Mouse (Mus musculus) granulocyte monocyte progenitor cell, adult 5-6 weeks (primary cell): ENCODE data around the gene Ap3d1. TPM values are rescaled to one million over a fixed set of nuclear protein-coding genes. Genes with fewer than 3 reads are reported as not detected.
A peak's percentile ranks its signal among the peaks of the same experiment; 100 is the strongest.

Source experiments
- ATAC-seq: replicated peaks from 2 replicates; pipeline ENCODE4 v1.8.0; 2016; ENCODE audit warnings: mild to moderate bottlenecking, moderate TSS enrichment, inconsistent platforms; ENCODE audit not compliant: poor library complexity, severe bottlenecking
- total RNA-seq, 2 experiments: library from RNA; stranded (forward) in 1 of 2; stranded (reverse) in 1 of 2; fragments of 200-712, 200-1000 nt in 1 of 2; fragments of >200 nt in 1 of 2; fragmentation: Nextera tagmentation in 1 of 2; gene quantifications; 2 replicates each; pipeline ENCODE4 v1.2.3; 2014 to 2017

Gene Ap3d1
- total RNA-seq, 2 experiments from 2014 or later, result 42.2 to 43.2 TPM

- ATAC-seq, result peak; percentile 43
Measured at GRCm38 (mm10) chr10:80692249-80693165, 49.6 kb downstream of the Ap3d1 start.

GRCm38 (mm10) chr10:80687850-80688249 lies 54.2 kb downstream of the Ap3d1 start:
- peak; percentile 49 for ATAC-seq

DNA sequence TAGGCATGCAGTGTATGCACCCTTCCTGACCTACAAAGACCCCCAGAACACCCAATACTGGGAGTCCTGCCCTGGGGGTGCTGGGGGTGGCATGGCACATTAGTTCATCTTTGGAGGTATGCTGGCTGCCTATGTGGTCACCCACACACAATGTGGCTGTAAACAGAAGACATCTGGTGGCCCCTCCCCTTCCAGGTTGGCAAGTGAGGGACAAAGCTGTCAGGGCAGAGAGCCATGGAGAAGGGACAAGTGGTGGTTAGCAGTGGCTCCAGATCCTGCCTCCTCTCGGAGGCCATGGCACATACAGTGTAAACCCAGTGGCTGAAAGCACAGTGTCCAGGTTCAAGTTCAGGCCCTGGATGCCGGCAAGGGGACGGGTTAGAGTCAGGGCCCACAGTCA lies 55.4 kb downstream of the Ap3d1 start:
- no peak for ATAC-seq

DNA sequence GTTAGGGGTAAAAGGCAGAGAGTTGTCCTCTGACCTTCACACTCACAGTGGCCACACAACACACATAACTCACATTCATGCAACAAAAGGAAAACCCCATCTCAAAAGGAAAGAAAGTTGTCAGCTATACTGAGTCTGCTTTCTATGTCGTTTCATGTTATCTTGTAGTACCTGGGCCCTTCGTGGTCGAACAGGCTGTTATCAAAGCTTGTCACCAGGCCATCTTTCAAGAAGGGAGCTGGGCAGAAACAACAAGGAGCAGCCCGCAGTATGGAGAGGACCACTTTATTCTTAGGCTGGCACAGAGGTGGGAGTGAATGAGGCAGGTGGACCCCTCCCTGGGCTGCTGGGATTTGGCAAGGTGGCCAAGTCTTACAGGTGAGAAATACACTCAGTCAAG lies 57.1 kb downstream of the Ap3d1 start:
- ATAC-seq, result no peak

DNA sequence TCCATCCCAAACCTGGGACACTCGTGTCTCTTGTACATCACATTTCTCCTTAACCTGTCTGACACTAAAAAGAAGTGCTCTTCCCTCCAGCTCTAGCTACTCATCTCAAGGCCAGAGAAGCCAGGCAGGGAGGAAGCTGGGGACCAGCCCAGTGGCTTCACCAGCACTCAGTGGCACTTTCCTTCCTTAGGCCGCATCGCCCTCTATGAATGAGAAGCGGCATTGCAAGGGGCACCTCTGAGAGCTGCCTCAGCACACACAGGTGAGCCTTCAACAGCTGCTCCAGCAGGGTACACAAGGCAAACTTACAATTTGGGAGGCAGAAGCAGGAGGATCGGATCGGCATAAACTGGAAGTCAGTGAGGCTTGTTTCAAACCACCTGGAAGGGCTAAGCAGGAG lies 57.9 kb downstream of the Ap3d1 start:
- ATAC-seq, result peak; percentile 65

DNA sequence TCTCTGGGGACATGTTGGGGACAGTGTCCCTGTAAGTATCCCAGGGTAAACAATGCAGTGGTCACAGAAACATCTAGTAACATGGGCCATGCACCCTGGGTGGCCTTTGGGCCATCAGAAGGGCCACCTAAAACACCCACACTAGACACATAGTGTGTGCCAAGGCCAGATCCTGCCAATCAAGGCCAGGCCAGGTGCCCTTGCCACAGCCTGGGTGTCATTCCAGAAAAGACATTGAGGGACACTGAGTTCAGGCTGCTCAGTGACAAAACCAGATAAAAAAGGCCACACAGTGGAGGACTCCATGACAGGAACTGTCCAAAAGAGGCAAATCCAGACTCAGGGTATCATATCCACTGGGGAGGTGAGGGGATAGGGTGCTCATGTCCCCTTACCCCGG lies 58.4 kb downstream of the Ap3d1 start:
- no peak for ATAC-seq

GRCm38 (mm10) chr10:80682003-80682402 lies 60.1 kb downstream of the Ap3d1 start:
- ATAC-seq, result no peak

GRCm38 (mm10) chr10:80680260-80680696 lies 61.8 kb downstream of the Ap3d1 start:
- ATAC-seq, result no peak

GRCm38 (mm10) chr10:80679556-80680259 lies 62.4 kb downstream of the Ap3d1 start:
- no peak for ATAC-seq

DNA sequence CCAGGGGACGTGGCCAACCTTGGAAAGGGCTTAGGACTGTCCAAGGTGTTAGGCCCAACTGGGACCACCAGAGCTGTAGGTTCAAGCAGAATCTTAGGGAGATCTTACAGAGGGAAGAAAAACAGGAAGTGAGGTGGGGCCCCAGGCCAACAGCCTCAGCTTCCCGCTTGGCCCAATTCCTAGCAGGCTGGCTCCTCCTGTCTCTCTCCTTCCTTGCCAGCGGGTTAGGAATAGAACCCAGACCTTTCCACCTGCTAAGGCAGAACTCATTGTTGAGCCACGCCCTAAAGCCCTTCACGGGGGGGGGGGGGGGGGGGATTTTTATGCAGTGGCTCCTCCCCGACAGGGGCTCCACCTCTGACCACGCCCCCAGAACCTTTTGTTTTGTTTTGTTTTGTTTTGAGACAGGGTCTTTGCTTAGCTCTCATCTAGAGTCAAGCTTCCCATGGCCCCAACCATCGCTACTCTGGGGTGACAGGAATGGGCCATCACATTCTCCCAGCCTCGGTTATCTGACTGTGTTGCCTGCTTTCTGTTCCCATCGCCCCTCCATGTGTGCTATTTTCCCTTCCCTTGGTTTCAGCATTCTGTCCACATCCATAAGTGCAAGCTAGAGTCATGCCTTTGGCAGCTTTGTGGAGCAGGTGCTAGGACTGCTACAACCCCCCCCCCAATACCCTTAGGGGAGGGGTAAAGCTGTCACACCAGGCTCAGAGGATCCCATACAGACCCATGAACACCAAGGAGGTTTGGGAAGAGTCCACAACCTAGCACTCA lies 63.3 kb downstream of the Ap3d1 start:
- peak; percentile 4 for ATAC-seq

GRCm38 (mm10) chr10:80677942-80678436 lies 64.1 kb downstream of the Ap3d1 start, which contains the start of gene Mknk2:
TSS of gene Mknk2 (minus strand) at chr10:80678112.
- ATAC-seq, result peak; percentile 58

GRCm38 (mm10) chr10:80677128-80677875 lies 64.8 kb downstream of the Ap3d1 start:
- ATAC-seq, result no peak

- peak; percentile 57 for ATAC-seq
Measured at GRCm38 (mm10) chr10:80676198-80676928, 65.7 kb downstream of the Ap3d1 start.

GRCm38 (mm10) chr10:80675405-80676197 lies 66.5 kb downstream of the Ap3d1 start:
- peak; percentile 1 for ATAC-seq

DNA sequence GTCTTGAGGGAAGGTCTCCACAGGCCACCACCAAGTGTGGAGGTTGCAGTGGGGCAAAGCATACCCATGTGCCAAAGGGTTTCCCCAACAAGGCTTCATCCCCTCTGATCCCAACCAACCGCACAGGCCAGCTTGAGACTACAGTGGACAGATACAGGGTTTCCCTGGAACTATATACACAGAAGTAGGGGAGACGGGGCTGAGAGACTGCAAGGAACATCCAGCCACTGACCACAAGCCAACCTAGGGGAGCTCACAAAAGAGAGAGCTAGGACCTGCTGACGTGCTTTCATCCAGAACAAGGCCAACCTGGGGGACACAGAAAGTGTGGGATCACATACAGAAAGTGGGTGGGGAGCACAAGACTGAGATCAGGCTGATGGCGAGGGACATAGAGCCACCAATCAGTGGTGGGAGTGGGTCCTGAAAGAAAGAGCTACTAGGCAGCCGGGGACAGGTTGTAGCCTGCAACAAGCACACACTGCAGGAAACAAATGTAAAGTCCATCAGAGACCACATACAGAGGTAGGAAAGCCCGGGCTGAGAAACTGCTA lies 67.1 kb downstream of the Ap3d1 start:
- ATAC-seq, result no peak

GRCm38 (mm10) chr10:80674161-80674711 lies 67.8 kb downstream of the Ap3d1 start:
- no peak for ATAC-seq

GRCm38 (mm10) chr10:80673690-80674089 lies 68.4 kb downstream of the Ap3d1 start:
- no peak for ATAC-seq
